Mouse (Mus musculus) stomach, postnatal 0 days (tissue): Measurements from ENCODE around the gene Arnt2.

Experiments used
- CTCF ChIP-seq: IDR thresholded peaks from 2 replicates; pipeline ENCODE4 v1.5.1; 2016; ENCODE audit warnings: antibody characterized with exemption, low read depth, mild to moderate bottlenecking, moderate library complexity
- EP300 ChIP-seq: optimal IDR thresholded peaks from 2 replicates; pipeline ENCODE3; 2016; ENCODE audit warnings: antibody characterized with exemption

- TF ChIP-seq CTCF (no peak), EP300 (no peak)
Observed at GRCm38 (mm10) chr7:84260401-84260800, 149.6 kb downstream of the Arnt2 start.
